Mouse (Mus musculus) erythroid progenitor cell, adult 5-6 weeks (primary cell): ENCODE data around the gene Rnf213. TPM values are rescaled to one million over a fixed set of nuclear protein-coding genes. Genes with fewer than 3 reads are reported as not detected.

Source experiments
- total RNA-seq, 2 experiments: library from RNA; stranded (forward) in 1 of 2; stranded (reverse) in 1 of 2; fragments of 150-400 nt in 1 of 2; fragments of 186-747, 209-891 nt in 1 of 2; gene quantifications; 2 replicates each; pipeline versions ENCODE4 v1.2.3 to v1.2.4; 2015 to 2017; ENCODE audit warnings: low replicate concordance in 2 of 2

Rnf213 gene
- total RNA-seq, 2 experiments from 2014 or later = 83.4 to 88.4 TPM

Other genes with a start within 250 kb of the Rnf213 start
- gene Tbc1d16, start 164.6 kb upstream of the Rnf213 start, total RNA-seq (2015; ENCODE audit: low replicate concordance) = 0.84 and 1.1 TPM in 2 replicates
- 0.26 TPM in 1 of 2 replicates, not detected in the other for gene Tbc1d16, start 164.6 kb upstream of the Rnf213 start, total RNA-seq (2017; ENCODE audit: low replicate concordance)
- gene Ccdc40, start 164.5 kb upstream of the Rnf213 start, total RNA-seq (2015; ENCODE audit: low replicate concordance) = not detected in 2 replicates
- 0.13 and 1.9 TPM in 2 replicates for gene Ccdc40, start 164.5 kb upstream of the Rnf213 start, total RNA-seq (2017; ENCODE audit: low replicate concordance)
- gene Gaa, start 125.2 kb upstream of the Rnf213 start, total RNA-seq (2015; ENCODE audit: low replicate concordance) = 4.2 and 8.6 TPM in 2 replicates
- 5.6 and 17.9 TPM in 2 replicates for gene Gaa, start 125.2 kb upstream of the Rnf213 start, total RNA-seq (2017; ENCODE audit: low replicate concordance)
- gene Eif4a3, start 93.0 kb upstream of the Rnf213 start, total RNA-seq (2015; ENCODE audit: low replicate concordance) = 107 and 136 TPM in 2 replicates
- 107 and 108 TPM in 2 replicates for gene Eif4a3, start 93.0 kb upstream of the Rnf213 start, total RNA-seq (2017; ENCODE audit: low replicate concordance)
- not detected in 2 replicates for gene Card14, start 85.3 kb upstream of the Rnf213 start, total RNA-seq (2015; ENCODE audit: low replicate concordance)
- not detected in 2 replicates for gene Card14, start 85.3 kb upstream of the Rnf213 start, total RNA-seq (2017; ENCODE audit: low replicate concordance)
- 2.5 and 3.8 TPM in 2 replicates for gene Sgsh, start 37.6 kb upstream of the Rnf213 start, total RNA-seq (2015; ENCODE audit: low replicate concordance)
- gene Sgsh, start 37.6 kb upstream of the Rnf213 start, total RNA-seq (2017; ENCODE audit: low replicate concordance) = 2.3 and 13.5 TPM in 2 replicates
- gene Slc26a11, start 37.5 kb upstream of the Rnf213 start, total RNA-seq (2015; ENCODE audit: low replicate concordance) = 0.84 TPM in 1 of 2 replicates, not detected in the other
- gene Slc26a11, start 37.5 kb upstream of the Rnf213 start, total RNA-seq (2017; ENCODE audit: low replicate concordance) = not detected in 2 replicates
- 3.8 and 7.6 TPM in 2 replicates for gene Endov, start 98.2 kb downstream of the Rnf213 start, total RNA-seq (2015; ENCODE audit: low replicate concordance)
- gene Endov, start 98.2 kb downstream of the Rnf213 start, total RNA-seq (2017; ENCODE audit: low replicate concordance) = 4.2 and 6.5 TPM in 2 replicates
- gene Nptx1, start 154.7 kb downstream of the Rnf213 start, total RNA-seq (2015; ENCODE audit: low replicate concordance) = not detected in 2 replicates
- gene Nptx1, start 154.7 kb downstream of the Rnf213 start, total RNA-seq (2017; ENCODE audit: low replicate concordance) = not detected in 2 replicates
- gene Rptor, start 209.8 kb downstream of the Rnf213 start, total RNA-seq (2015; ENCODE audit: low replicate concordance) = 6.7 and 10.1 TPM in 2 replicates
- gene Rptor, start 209.8 kb downstream of the Rnf213 start, total RNA-seq (2017; ENCODE audit: low replicate concordance) = 10.1 and 11.2 TPM in 2 replicates